Mouse (Mus musculus) bone marrow macrophage, adult 2 months (primary cell): ENCODE data around the gene Icosl.

Experiments
- CTCF ChIP-seq: IDR thresholded peaks from 2 replicates; pipeline ENCODE4 v1.5.1; 2012; ENCODE audit warnings: low read depth, mild to moderate bottlenecking, low read length, moderate library complexity
- POLR2A ChIP-seq: IDR thresholded peaks from 2 replicates; pipeline ENCODE4 v1.6.1; 2012; ENCODE audit warnings: mild to moderate bottlenecking, low read depth, low read length, borderline replicate concordance

- TF ChIP-seq POLR2A (no peak), CTCF (no peak)
Observed at GRCm38 (mm10) chr10:78105548-78105947, 36.4 kb downstream of the Icosl start.
